Mouse (Mus musculus) spleen, adult 12 weeks (tissue): ENCODE measurements around the gene Olfr339.
"Not testable (repeated sequence)": the region's sequence is repeated elsewhere in the genome, so short reads cannot be mapped to it uniquely, and the experiment has no call there.

ENCODE experiments used
- DNase-seq: peaks from one replicate; pipeline ENCODE4 v3.0.0; 2022; ENCODE audit warnings: low spot score

Gene Olfr339

GRCm38 (mm10) chr2:36418647-36419046 lies at the start of gene Olfr339:
Olfr339 (plus strand) TSS chr2:36418947.
- no peak for DNase-seq

GRCm38 (mm10) chr2:36373219-36373618 lies 45.5 kb upstream of the Olfr339 start, which contains the start of gene Olfr338:
Olfr338 (plus strand) TSS chr2:36373519.
- no peak for DNase-seq

GRCm38 (mm10) chr2:36415174-36415573 lies 3.6 kb upstream of the Olfr339 start:
- not testable (repeated sequence) for DNase-seq

- DNase-seq: not testable (repeated sequence)
Observed at GRCm38 (mm10) chr2:36415591-36415990, 3.2 kb upstream of the Olfr339 start.

- no peak for DNase-seq
Observed at GRCm38 (mm10) chr2:36452287-36452686, 33.5 kb downstream of the Olfr339 start, which contains the start of gene Olfr340. Olfr340 (plus strand) TSS chr2:36452587.

- DNase-seq: no peak
Observed at GRCm38 (mm10) chr2:36473634-36474033, 54.9 kb downstream of the Olfr339 start.
